Mouse (Mus musculus) Patski (cell line): Measurements from ENCODE around the gene Tada2b. TPM values are rescaled to one million over a fixed set of nuclear protein-coding genes. Genes with fewer than 3 reads are reported as not detected.
A peak's percentile ranks its signal among the peaks of the same experiment; 100 is the strongest.

Experiments
- ATAC-seq: fragments of 100-300 bp; one replicate; pipeline ENCODE4 v1.8.0; 2021
- CTCF ChIA-PET: fragments of 350-600 bp; sonication (Branson Sonifier 250); formaldehyde crosslinking; loops from one replicate; lab custom pipeline; 2022; ENCODE audit warnings: inconsistent platforms; lab: Charles Lee
- POLR2A ChIA-PET: fragments of 350-600 bp; sonication (Branson Sonifier 250); formaldehyde crosslinking; loops from one replicate; lab custom pipeline; 2022; ENCODE audit warnings: antibody characterized with exemption, inconsistent platforms; lab: Charles Lee
- DNase-seq: peaks from one replicate; pipeline ENCODE4 v3.0.0-alpha.2; 2011; ENCODE audit warnings: low read depth, low spot score
- H3K27me3 ChIP-seq: fragments of 371-371 bp; one replicate; pipeline ENCODE4 v1.5.1; 2021
- CTCF ChIP-seq: fragments of 100-300 bp; IDR thresholded peaks from one replicate; pipeline ENCODE4 v1.5.1; 2021
- in situ Hi-C: fragments of 300-500 bp; cut with MboI; formaldehyde crosslinking; loops from 3 replicates; pipeline ENCODE4 v1.11.1; 2018; ENCODE audit warnings: low pct_unique_long_range_greater_than_20kb, mixed read lengths
- polyA plus RNA-seq: library from polyadenylated mRNA; unstranded; gene quantifications from one replicate; pipeline ENCODE4 v1.2.3, GENCODE M21; 2021

The Tada2b gene
- polyA plus RNA-seq, 1 experiment from 2014 or later, result 27.2 TPM

DNA sequence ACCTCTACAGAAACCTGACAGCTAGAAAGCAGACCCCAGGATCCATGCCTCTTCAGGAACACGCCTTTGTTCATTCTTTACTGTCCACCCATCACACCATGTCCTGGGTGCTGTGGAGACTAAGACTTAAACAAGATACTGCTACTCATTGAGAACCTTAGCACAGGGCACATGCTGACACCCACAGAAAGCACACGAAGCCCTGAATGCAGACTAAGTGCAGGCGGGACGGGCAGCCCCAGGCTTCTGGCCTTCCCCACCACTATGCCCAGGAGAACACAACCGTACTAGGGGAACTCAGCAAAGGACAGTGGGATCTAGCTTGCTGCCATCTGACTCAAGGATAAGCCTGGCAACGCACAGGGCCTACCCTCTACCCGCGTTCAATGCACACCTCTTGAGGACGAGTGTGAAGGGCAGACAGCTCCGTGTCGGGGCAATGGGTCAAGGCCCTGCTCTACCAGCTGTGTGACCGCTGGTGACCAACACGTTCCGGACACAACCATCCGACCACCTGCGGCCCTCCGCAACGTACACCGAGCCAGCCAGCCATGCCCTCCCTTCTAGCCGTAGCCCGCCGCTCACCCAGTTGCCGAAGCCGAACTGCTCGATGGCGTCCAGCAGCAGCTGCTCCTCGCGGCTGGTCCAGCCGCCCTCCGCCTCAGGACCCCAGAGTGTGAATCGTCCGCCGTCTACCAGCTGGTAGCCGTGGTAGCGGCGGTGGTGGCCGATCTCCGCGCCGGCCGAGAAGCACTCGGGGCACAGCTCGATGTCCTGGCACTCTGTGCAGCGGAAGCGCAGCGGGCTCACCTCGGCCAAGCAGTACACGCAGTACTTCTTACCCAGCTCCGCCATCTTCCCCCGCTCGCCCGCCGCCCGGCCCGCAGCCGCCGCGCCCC is 633 bp downstream of the Tada2b start:
- ChIA-PET POLR2A (interaction anchor here (1.0 to 1.8 kb wide), 3 partner anchors 10 to 19 kb away, joined by 4 to 8 read pairs (median 7); partner anchors contain the start of gene Grpel1), CTCF (interaction anchor here (0.8 to 14.3 kb wide), 7 partner anchors 11 to 257 kb away, joined by 3 to 114 read pairs (median 5); partner anchors contain the start of gene Grpel1)
- ATAC-seq (peak; percentile 6), DNase-seq (no peak)
- in situ Hi-C loops, result loop anchor here (25.0 kb wide), 1 partner anchor 854 kb away; the partner anchor contains the start of genes Evc and Evc2
- no peaks in the 10 kb centered on the region for H3K27me3 ChIP-seq
- TF ChIP-seq CTCF, result no peak

DNA sequence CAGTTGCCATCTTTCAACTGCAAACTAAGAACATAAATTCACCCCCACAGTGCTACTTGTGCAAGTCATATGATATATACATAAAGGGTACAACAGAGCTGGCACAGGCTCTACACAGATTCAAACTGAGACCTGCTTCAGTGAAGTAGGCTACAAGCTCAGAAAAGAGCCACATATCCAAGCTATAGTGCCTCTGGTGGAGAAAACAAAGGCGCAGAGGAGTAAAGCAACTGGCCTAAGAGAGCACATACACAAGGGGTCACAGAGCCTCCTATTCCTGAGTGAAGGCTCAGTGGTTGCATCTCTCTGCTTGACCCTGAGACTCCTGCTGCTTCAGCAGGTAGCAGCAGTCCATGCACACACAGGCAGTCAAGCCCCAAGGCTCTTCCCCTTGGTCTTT is 3.0 kb downstream of the Tada2b start:
- in situ Hi-C loops, result loop anchor here (25.0 kb wide), 1 partner anchor 856 kb away; the partner anchor contains the start of genes Evc and Evc2
- ChIA-PET POLR2A (interaction anchor here (0.8 to 1.8 kb wide), 3 partner anchors 8 to 16 kb away, joined by 3 to 6 read pairs (median 4); no protein-coding TSS in a partner anchor), CTCF (interaction anchor here (0.8 to 14.3 kb wide), 7 partner anchors 9 to 262 kb away, joined by 3 to 114 read pairs (median 3); partner anchors contain the start of gene Grpel1)
- no peak for TF ChIP-seq CTCF
- no peak for ATAC-seq
- H3K27me3 ChIP-seq, result no peaks in the 10 kb centered on the region
- DNase-seq, result no peak

DNA sequence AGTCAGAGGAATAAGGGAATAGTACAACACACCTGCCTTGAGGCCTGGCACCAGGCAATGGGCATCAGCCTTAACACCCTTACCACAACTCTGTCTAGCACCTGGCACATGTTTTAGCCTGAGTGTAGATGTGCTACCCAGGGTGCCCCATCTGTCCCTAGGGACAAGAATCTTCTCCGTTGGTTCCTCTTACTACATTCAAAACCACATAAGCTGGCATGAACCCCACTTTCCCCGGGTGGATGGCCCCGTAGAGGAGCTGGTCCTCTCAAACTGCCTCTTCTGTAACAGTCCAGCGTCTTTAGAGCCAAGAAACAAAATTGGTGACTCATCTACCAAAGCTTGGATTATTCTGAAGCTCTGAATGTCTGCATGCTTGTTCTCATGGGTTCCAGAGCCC is 3.7 kb downstream of the Tada2b start:
- DNase-seq (no peak), ATAC-seq (no peak)
- no peaks in the 10 kb centered on the region for H3K27me3 ChIP-seq
- ChIA-PET CTCF (interaction anchor here (0.8 to 14.3 kb wide), 6 partner anchors 8 to 263 kb away, joined by 3 to 114 read pairs (median 4); partner anchors contain the start of gene Grpel1), POLR2A (interaction anchor here (0.8 to 1.8 kb wide), 2 partner anchors 8 to 9 kb away, joined by 3 to 6 read pairs; no protein-coding TSS in a partner anchor)
- TF ChIP-seq CTCF, result no peak
- in situ Hi-C loops, result loop anchor here (25.0 kb wide), 1 partner anchor 857 kb away; the partner anchor contains the start of genes Evc and Evc2

DNA sequence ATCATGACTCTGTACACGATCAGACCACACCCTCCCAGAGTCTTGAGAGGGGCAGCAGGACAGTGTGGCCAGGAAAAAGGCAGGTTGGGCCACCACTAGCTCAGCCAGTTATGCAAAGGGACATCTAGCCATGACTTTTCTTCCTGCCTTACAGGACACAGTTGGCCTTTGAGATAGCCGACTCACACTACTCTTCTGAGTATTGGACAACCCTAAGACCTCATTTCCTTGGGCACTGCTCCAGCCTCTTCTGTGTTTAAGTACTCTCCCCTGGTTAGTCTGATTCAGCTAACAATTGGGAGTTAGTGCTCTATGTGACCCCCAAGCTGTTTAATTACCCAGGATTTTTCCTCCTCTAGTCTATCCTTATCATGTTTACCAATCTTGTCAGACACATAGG is 4.3 kb downstream of the Tada2b start:
- in situ Hi-C loops, result loop anchor here (5.0 to 25.0 kb wide), 2 partner anchors 263 to 858 kb away; partner anchors contain the start of genes Evc and Evc2
- H3K27me3 ChIP-seq, result no peaks in the 10 kb centered on the region
- no peak for TF ChIP-seq CTCF
- CTCF ChIA-PET, result interaction anchor here (1.3 to 14.3 kb wide), 4 partner anchors 7 to 263 kb away, joined by 3 to 114 read pairs (median 36); partner anchors contain the start of gene Grpel1
- DNase-seq, result no peak
- POLR2A ChIA-PET, result no interaction called here
- ATAC-seq, result no peak

DNA sequence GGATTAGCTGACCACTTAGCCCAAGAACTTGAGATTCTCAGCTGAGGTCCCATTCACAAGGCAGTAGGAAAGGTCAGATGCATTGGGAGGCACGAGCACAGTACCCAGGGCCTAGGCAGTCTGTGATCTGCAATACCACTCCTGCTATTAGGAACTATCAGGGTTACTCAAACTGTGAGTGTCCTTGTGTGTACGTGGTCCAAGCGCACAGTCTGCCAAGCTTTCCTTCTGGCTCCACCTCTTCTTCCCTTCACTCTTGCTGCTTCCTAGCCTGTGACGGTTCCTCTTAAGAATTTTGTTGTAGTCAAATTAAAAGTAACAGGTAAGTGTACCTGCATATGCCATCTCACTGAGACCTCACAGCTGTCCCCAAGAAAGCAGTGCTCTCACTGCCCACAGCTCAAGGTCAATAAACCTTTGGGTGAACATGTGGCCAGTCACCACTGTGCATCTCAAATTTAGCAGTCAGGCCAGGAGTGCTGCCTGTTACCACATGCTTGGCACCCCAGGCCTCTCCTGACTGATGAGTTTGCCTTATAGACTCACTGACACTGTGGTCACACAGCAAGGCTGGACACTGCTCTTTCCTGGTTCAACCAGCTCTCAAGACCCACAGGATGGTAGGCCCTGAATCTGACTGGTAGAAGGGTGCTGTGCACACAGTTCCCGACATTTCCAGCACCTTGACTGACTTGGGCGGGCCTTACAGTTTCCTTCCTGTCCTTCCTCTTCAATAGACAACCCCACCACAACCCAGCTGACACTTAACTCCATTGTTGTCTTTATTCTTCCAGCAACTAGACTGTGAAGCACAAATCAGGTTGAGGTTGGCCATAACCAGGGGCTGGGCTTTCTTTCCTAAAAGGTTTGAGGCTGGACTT is 5.3 kb downstream of the Tada2b start:
- ATAC-seq, result no peak
- H3K27me3 ChIP-seq, result no peaks in the 10 kb centered on the region
- in situ Hi-C loops, result loop anchor here (5.0 to 25.0 kb wide), 2 partner anchors 264 to 859 kb away; partner anchors contain the start of genes Evc and Evc2
- no peak for DNase-seq
- no peak for TF ChIP-seq CTCF
- ChIA-PET CTCF (interaction anchor here (14.3 kb wide), 1 partner anchor 16 kb away, joined by 114 read pairs; the partner anchor contains the start of gene Grpel1), POLR2A (no interaction called here)

DNA sequence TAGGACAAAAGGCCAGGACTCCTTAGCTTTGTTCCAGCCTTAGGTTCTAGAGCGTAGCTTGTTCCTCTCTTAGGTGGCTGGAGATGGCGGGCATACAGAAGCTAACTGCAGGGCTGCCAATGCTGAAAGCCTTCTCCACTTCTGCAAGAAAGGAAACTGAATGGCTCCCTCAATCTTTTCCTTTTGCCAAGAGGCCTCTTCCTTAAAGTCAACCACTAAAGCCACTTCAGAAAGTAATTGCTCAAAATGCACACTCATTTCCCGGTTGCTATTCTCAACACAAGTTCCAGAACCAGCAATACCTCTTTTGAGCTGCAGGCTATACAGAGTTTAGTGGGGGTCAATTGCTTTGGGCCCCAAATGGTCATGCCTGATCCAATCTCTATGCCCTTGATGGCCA is 6.6 kb downstream of the Tada2b start:
- H3K27me3 ChIP-seq, result no peaks in the 10 kb centered on the region
- ATAC-seq (no peak), DNase-seq (no peak)
- POLR2A ChIA-PET, result no interaction called here
- TF ChIP-seq CTCF, result no peak
- CTCF ChIA-PET, result interaction anchor here (1.4 to 14.3 kb wide), 2 partner anchors 9 to 14 kb away, joined by 3 to 114 read pairs; partner anchors contain the start of gene Grpel1
- in situ Hi-C loops, result loop anchor here (5.0 to 25.0 kb wide), 2 partner anchors 265 to 860 kb away; partner anchors contain the start of genes Evc and Evc2

DNA sequence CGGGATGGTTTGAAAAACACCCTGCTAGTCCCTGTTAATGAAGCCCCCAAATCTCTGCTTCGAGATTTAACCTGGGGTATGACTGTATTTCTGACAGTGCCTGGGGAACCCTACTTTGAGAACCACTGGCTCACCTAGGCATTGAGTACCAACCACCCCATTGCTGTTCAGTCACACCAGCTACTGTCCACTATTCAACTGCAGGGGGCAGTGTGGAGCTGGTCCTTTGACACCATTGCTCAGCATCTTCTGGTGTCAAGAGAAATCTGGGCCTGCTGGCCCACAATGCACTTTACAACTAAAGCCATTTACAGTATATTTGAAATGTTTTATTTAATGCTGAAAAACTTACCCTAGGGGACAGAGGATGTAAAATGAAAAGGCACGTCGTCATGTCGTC is 9.8 kb downstream of the Tada2b start:
- POLR2A ChIA-PET, result interaction anchor here (1.6 to 1.7 kb wide), 2 partner anchors 9 to 14 kb away, joined by 3 to 8 read pairs; no protein-coding TSS in a partner anchor
- CTCF ChIA-PET, result interaction anchor here (0.9 to 14.3 kb wide), 5 partner anchors 10 to 267 kb away, joined by 4 to 114 read pairs (median 5); partner anchors contain the start of genes Ccdc96, Grpel1 and Tada2b
- ATAC-seq, result peak; percentile 23
- in situ Hi-C loops, result no loop called here
- no peaks in the 10 kb centered on the region for H3K27me3 ChIP-seq
- peak; percentile 88 for TF ChIP-seq CTCF
- no peak for DNase-seq

DNA sequence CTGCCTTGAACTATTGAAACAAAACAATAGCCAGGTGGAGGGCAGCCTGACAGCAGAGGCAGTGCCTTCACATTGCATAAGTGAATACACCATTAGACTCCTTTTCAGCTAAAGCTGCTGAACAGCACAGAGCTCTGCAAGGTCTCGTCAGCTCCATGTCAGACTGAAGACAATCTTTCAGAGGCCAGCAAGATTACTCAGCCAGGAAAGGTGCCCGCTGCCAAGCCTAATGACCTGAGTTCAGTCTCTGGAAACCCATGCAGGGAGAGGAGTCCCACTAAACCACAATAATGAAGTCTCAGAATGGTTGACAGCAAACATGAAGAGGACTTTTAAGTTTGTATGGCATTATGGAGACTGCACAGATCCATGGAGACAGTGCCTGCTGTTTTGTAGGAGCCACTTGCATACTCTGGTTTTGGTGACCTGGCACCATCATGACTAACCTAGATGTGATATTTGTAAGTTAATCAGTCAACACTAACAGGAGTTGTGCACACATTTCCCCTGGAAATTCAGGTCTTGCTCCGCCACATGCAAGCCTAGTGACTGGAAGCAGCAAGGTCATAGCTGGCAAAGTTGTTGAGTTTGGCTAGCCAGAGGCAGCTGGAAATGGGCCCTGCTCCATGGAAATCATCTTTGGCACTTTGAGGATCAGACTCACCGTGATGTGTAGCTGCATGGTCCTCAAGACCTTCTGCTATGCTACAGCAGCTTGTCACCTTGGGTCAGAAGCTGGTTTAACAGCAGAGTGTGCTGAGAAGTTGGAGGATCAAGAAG is 11.0 kb downstream of the Tada2b start:
- DNase-seq, result no peak
- in situ Hi-C loops, result no loop called here
- H3K27me3 ChIP-seq, result no peaks in the 10 kb centered on the region
- no peak for TF ChIP-seq CTCF
- ChIA-PET CTCF (interaction anchor here (1.0 to 14.3 kb wide), 5 partner anchors 10 to 267 kb away, joined by 4 to 114 read pairs (median 6); partner anchors contain the start of genes Ccdc96, Grpel1 and Tada2b), POLR2A (interaction anchor here (1.6 to 1.7 kb wide), 3 partner anchors 8 to 15 kb away, joined by 3 to 8 read pairs (median 6); no protein-coding TSS in a partner anchor)
- ATAC-seq, result no peak
